Mouse (Mus musculus): ENCODE measurements around the gene Coq8a.

GRCm38 (mm10) chr1:180175635-180176034 is 23.8 kb downstream of the Coq8a start:
- TF ChIP-seq CTCF (IDR thresholded peaks at IDR 0.05; ENCODE audit: insufficient read depth, low read depth, low read length) (no peak), POLR2A (IDR thresholded peaks at IDR 0.05; ENCODE audit: insufficient read depth, low read depth, low read length) (no peak)
